Mouse (Mus musculus): Measurements from ENCODE around the gene Pum2. TPM values are rescaled to one million over a fixed set of nuclear protein-coding genes. Genes with fewer than 3 reads are reported as not detected.

Gene Pum2
- polyA plus RNA-seq, 1 experiment from 2014 or later: 48.9 TPM

DNA sequence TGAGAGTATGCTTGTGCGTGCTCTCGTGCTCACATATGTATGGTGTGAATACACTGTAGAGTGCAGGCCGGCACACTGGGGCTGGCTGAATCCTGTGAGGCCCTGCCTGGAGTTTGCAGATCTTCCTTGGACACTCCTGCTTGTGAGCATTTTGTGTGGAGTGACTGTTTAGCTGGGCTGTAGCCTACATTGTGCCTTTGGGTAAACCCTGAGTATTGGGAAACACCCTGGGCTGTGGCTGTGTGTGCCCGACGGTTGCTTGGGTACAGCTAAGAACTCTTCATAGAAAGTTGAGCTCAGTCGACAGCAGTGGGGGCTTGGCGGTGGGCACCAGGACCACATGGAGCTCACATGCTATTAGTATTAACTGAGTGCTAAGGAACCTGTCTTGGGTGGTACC is 102.3 kb downstream of the Pum2 start:
- Histone ChIP-seq H3K9ac (ENCODE audit: low read depth, low read length) (no peak overlapping the region), H3K27me3 (ENCODE audit: control insufficient read depth, insufficient read depth, low read depth, low read length) (no peaks in the 10 kb centered on the region), H3K4me3 (ENCODE audit: low read depth, low read length) (no peak overlapping the region), H3K27ac (ENCODE audit: low read length) (no peak overlapping the region), H3K9me3 (replicated peaks; ENCODE audit: control insufficient read depth, low read length, poor library complexity, severe bottlenecking) (no peaks in the 10 kb centered on the region), H3K4me1 (ENCODE audit: control insufficient read depth, insufficient read depth, low read length) (peaks cover 10% of the 10 kb centered on the region; the same call in 1 of the 2 replicates), H3K4me2 (ENCODE audit: low read length) (no peak overlapping the region), H3K36me3 (ENCODE audit: control insufficient read depth, insufficient read depth, low read length) (no peaks in the 10 kb centered on the region)
- ATAC-seq: no peak
- 91% methylated on average over 7 of the region's 7 CpGs for WGBS

DNA sequence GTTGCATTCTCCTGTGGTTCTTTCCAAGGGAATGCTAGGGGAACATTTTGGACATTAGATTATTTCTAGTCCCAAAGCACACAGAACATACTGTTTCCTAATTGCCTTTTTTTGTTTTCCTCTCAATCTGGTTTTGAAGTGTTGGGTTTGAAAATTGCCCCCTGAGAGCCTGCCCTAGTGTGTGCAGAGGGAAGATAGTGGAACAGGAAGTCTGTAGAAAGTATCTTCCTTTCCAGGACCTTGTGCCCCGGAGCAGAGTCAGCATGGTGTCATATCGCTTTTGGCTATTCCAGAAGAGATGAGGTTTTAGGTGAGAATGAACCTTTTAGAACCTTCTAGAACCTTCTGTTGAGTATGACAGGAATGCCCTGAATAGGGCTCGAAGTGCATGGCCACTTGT is 102.8 kb downstream of the Pum2 start:
- no peak for ATAC-seq
- WGBS: 92% methylated on average over 3 of the region's 3 CpGs

DNA sequence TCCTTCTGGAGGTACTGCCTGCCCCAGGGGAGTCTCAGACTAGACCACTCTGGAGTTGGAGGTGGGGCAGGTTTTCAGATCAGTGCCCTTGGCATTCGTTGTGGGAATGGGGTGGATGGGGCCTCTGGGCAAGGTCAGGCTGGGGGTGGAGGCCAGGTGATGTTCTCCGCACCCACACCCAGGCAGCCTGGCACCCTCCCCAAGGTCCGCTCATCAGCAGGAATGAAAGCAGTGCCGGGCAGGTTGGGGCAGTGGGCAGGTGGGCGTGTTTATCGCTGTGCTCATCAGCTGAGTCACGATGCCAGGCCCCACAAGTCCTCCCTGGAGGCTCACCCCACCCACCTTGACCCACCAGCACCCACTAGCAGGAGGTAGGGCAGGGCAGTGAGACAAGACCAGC is 104.2 kb downstream of the Pum2 start:
- Histone ChIP-seq H3K9ac (ENCODE audit: low read depth, low read length) (no peak overlapping the region), H3K27ac (ENCODE audit: low read length) (no peak overlapping the region), H3K4me2 (ENCODE audit: low read length) (no peak overlapping the region), H3K27me3 (ENCODE audit: control insufficient read depth, insufficient read depth, low read depth, low read length) (no peaks in the 10 kb centered on the region), H3K4me1 (ENCODE audit: control insufficient read depth, insufficient read depth, low read length) (peaks cover 8% of the 10 kb centered on the region; the same call in 1 of the 2 replicates), H3K9me3 (replicated peaks; ENCODE audit: control insufficient read depth, low read length, poor library complexity, severe bottlenecking) (no peaks in the 10 kb centered on the region), H3K36me3 (ENCODE audit: control insufficient read depth, insufficient read depth, low read length) (no peaks in the 10 kb centered on the region), H3K4me3 (ENCODE audit: low read depth, low read length) (no peak overlapping the region)
- ATAC-seq: no peak
- WGBS: 95% methylated on average over 7 of the region's 7 CpGs

More for the DNA sequence above, 102.8 kb downstream of the Pum2 start:
- Histone ChIP-seq H3K4me1 (ENCODE audit: control insufficient read depth, insufficient read depth, low read length) (peaks cover 10% of the 10 kb centered on the region; the same call in 1 of the 2 replicates), H3K9me3 (replicated peaks; ENCODE audit: control insufficient read depth, low read length, poor library complexity, severe bottlenecking) (no peaks in the 10 kb centered on the region), H3K27ac (ENCODE audit: low read length) (no peak overlapping the region), H3K27me3 (ENCODE audit: control insufficient read depth, insufficient read depth, low read depth, low read length) (no peaks in the 10 kb centered on the region), H3K9ac (ENCODE audit: low read depth, low read length) (no peak overlapping the region), H3K36me3 (ENCODE audit: control insufficient read depth, insufficient read depth, low read length) (no peaks in the 10 kb centered on the region), H3K4me2 (ENCODE audit: low read length) (no peak overlapping the region), H3K4me3 (ENCODE audit: low read depth, low read length) (no peak overlapping the region)

DNA sequence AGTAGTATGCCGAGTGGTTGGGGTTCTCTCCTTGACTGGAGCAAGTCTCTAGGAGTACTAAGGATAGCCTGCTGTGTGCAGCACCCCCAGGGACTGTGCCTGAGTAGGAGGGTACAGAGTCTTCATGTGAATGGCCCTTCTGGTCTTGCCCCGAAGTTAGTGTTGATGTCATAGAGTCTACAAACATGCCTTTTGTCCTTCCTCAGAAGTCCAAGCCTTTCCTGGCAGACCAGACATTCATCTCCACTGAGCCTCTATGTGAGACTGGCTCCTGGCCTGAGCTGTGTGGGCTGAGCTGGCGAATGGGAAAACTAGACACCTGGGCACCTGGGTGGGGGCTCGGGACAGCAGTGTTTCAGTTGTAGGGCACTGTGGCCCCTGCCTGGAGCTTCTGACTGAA is 105.9 kb downstream of the Pum2 start:
- ATAC-seq: no peak
- H3K4me2 ChIP-seq (ENCODE audit: low read length): no peak overlapping the region
- 87% methylated on average over 4 of the region's 4 CpGs for WGBS

DNA sequence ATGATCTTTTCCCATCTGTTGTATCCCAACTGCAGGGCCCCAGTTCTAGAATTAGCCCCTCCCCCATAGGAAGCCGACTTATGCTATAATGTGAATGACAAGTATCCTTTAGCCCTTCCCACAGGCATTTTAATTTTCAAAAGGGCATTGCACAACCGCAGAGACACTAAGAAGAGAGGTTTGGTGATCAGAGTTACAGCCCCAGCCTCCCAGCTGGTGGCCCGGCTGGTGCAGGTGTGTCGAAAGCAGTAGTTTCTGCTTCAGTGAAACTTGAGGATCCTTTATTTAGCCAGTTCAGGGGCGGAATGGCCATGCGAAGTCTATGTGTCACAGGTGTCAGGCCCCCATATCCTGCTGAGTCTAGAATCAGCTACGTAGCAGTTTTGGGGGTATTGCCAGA is 107.2 kb downstream of the Pum2 start:
- 86% methylated on average over 7 of the region's 7 CpGs for WGBS
- ATAC-seq: no peak

More for the DNA sequence above, 105.9 kb downstream of the Pum2 start:
- Histone ChIP-seq H3K36me3 (ENCODE audit: control insufficient read depth, insufficient read depth, low read length) (no peaks in the 10 kb centered on the region), H3K27ac (ENCODE audit: low read length) (no peak overlapping the region), H3K9ac (ENCODE audit: low read depth, low read length) (no peak overlapping the region), H3K4me3 (ENCODE audit: low read depth, low read length) (no peak overlapping the region), H3K4me1 (ENCODE audit: control insufficient read depth, insufficient read depth, low read length) (no peaks in the 10 kb centered on the region), H3K9me3 (replicated peaks; ENCODE audit: control insufficient read depth, low read length, poor library complexity, severe bottlenecking) (no peaks in the 10 kb centered on the region), H3K27me3 (ENCODE audit: control insufficient read depth, insufficient read depth, low read depth, low read length) (no peaks in the 10 kb centered on the region)

DNA sequence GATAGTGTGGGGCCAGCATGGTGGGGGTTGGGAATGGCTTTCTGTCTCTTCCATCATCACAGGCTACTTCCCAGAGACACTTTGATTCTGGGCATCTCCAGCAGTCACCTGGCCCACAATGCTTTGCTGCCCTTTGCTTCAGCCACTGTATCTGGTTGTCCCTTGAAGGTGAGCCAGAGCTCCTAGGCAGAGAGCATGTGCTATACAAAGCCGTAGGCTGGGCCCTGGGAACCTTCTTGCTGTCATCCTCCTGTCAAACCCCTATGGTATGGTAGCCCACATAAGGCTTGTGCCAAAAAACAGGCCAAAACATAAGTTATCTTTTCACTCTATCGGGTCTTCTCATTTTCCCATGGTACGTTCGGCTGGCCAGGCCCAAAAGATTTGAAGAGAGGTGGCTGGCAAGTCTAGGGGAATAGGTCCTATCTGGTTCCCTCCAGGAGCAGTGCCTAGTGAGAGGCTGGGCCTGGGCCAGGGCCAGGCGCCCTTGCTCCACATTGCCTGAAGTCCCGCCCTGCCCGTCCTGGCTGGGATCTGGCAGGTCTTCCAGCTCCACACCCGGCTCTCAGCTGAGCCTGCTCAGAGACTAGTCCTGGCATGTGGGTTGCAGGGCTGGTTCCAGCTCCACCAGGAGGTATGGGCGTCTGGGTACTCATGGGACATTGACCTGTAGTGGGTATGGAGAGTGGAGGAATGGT is 107.9 kb downstream of the Pum2 start:
- Histone ChIP-seq H3K9me3 (replicated peaks; ENCODE audit: control insufficient read depth, low read length, poor library complexity, severe bottlenecking) (no peaks in the 10 kb centered on the region), H3K27me3 (ENCODE audit: control insufficient read depth, insufficient read depth, low read depth, low read length) (no peaks in the 10 kb centered on the region), H3K36me3 (ENCODE audit: control insufficient read depth, insufficient read depth, low read length) (no peaks in the 10 kb centered on the region), H3K4me1 (ENCODE audit: control insufficient read depth, insufficient read depth, low read length) (no peaks in the 10 kb centered on the region), H3K27ac (ENCODE audit: low read length) (no peak overlapping the region), H3K9ac (ENCODE audit: low read depth, low read length) (no peak overlapping the region), H3K4me3 (ENCODE audit: low read depth, low read length) (no peak overlapping the region), H3K4me2 (ENCODE audit: low read length) (no peak overlapping the region)
- 84% methylated on average over 9 of the region's 9 CpGs for WGBS
- no peak for ATAC-seq

More for the DNA sequence above, 107.2 kb downstream of the Pum2 start:
- Histone ChIP-seq H3K4me3 (ENCODE audit: low read depth, low read length) (no peak overlapping the region), H3K27ac (ENCODE audit: low read length) (no peak overlapping the region), H3K27me3 (ENCODE audit: control insufficient read depth, insufficient read depth, low read depth, low read length) (no peaks in the 10 kb centered on the region), H3K9me3 (replicated peaks; ENCODE audit: control insufficient read depth, low read length, poor library complexity, severe bottlenecking) (no peaks in the 10 kb centered on the region), H3K9ac (ENCODE audit: low read depth, low read length) (no peak overlapping the region), H3K4me1 (ENCODE audit: control insufficient read depth, insufficient read depth, low read length) (no peaks in the 10 kb centered on the region), H3K36me3 (ENCODE audit: control insufficient read depth, insufficient read depth, low read length) (no peaks in the 10 kb centered on the region), H3K4me2 (ENCODE audit: low read length) (no peak overlapping the region)

DNA sequence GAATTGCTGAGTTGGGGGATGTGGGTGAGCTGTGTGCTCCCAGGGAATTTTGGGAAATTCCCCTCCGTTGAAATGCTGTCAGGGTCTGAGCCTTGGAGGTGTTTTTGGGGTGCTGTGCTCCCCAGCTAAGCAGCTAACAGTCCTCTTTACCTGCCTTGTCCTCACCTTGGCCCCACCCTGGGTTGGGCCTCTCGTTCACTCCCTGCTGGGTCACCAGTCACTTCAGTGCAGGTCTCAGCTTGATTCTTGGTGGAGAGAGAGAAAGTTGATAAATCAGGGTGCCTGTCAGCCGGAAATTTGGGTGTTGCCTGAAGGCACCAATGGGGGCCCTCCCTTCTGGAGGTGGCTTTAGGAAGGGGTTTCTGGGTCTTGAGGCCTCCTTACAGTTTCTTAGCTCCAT is 108.6 kb downstream of the Pum2 start:
- H3K4me1 ChIP-seq (ENCODE audit: control insufficient read depth, insufficient read depth, low read length): no peaks in the 10 kb centered on the region
- H3K9me3 ChIP-seq (replicated peaks; ENCODE audit: control insufficient read depth, low read length, poor library complexity, severe bottlenecking): no peaks in the 10 kb centered on the region
- H3K4me3 ChIP-seq (ENCODE audit: low read depth, low read length): no peak overlapping the region
- no peaks in the 10 kb centered on the region for H3K36me3 ChIP-seq (ENCODE audit: control insufficient read depth, insufficient read depth, low read length)
- no peak overlapping the region for H3K27ac ChIP-seq (ENCODE audit: low read length)
- no peak overlapping the region for H3K4me2 ChIP-seq (ENCODE audit: low read length)
- no peak overlapping the region for H3K9ac ChIP-seq (ENCODE audit: low read depth, low read length)
- 90% methylated on average over 3 of the region's 3 CpGs for WGBS
- ATAC-seq: no peak
- H3K27me3 ChIP-seq (ENCODE audit: control insufficient read depth, insufficient read depth, low read depth, low read length): no peaks in the 10 kb centered on the region

DNA sequence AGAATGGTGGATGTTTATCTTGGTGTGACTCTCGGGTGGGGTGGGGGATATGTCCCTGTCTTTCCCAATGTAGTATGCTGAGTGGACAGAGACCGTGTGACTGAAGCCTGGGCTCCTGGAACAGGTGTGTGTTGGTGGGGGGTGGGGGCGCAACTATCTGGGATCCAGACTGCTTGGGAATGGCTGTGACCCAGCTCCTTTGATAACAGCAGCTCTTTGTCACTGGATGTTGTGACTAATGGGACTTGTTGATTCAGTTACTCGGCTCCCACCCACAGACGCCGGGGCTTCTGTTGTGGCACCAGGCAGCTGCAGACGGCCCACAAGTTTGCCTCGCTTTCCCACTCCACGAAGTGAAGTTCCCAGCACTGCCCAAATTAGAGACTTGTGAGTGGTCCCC is 110.3 kb downstream of the Pum2 start:
- WGBS: 80% methylated on average over 9 of the region's 9 CpGs
- Histone ChIP-seq H3K4me1 (ENCODE audit: control insufficient read depth, insufficient read depth, low read length) (no peaks in the 10 kb centered on the region), H3K4me3 (ENCODE audit: low read depth, low read length) (no peak overlapping the region), H3K9me3 (replicated peaks; ENCODE audit: control insufficient read depth, low read length, poor library complexity, severe bottlenecking) (no peaks in the 10 kb centered on the region), H3K36me3 (ENCODE audit: control insufficient read depth, insufficient read depth, low read length) (no peaks in the 10 kb centered on the region), H3K27ac (ENCODE audit: low read length) (no peak overlapping the region), H3K4me2 (ENCODE audit: low read length) (no peak overlapping the region), H3K9ac (ENCODE audit: low read depth, low read length) (no peak overlapping the region), H3K27me3 (ENCODE audit: control insufficient read depth, insufficient read depth, low read depth, low read length) (no peaks in the 10 kb centered on the region)
- ATAC-seq: no peak

DNA sequence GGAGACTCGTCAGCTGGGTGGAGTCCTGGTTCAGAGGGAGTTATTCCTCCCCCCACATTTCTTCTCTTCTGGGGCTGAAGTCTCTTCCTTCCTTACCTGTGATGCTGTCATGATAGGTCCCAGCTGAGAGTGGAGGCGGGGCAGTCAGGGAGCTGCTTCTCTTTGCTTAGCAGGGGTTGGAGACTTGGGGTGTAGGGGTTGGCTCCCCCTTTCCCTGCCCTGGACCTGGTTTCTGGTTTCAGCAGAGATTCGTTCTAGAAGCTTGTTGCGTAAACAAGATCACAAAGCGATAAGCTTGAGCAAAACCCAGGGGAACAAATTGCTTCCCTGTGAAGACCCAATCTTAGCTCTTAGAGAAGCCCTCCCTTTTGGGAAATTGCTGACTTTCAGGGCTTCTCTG is 112.5 kb downstream of the Pum2 start:
- no peak overlapping the region for H3K4me3 ChIP-seq (ENCODE audit: low read depth, low read length)
- no peak for ATAC-seq
- no peaks in the 10 kb centered on the region for H3K4me1 ChIP-seq (ENCODE audit: control insufficient read depth, insufficient read depth, low read length)
- 86% methylated on average over 5 of the region's 5 CpGs for WGBS
- H3K9ac ChIP-seq (ENCODE audit: low read depth, low read length): no peak overlapping the region
- no peak overlapping the region for H3K27ac ChIP-seq (ENCODE audit: low read length)
- no peak overlapping the region for H3K4me2 ChIP-seq (ENCODE audit: low read length)
- H3K9me3 ChIP-seq (replicated peaks; ENCODE audit: control insufficient read depth, low read length, poor library complexity, severe bottlenecking): no peaks in the 10 kb centered on the region
- H3K27me3 ChIP-seq (ENCODE audit: control insufficient read depth, insufficient read depth, low read depth, low read length): no peaks in the 10 kb centered on the region
- H3K36me3 ChIP-seq (ENCODE audit: control insufficient read depth, insufficient read depth, low read length): peaks cover 5% of the 10 kb centered on the region

All from midbrain, embryonic 16.5 days (tissue).